Mouse (Mus musculus) embryonic fibroblast, embryonic 13.5 days (primary cell): ENCODE data around the gene Pdia2.

ENCODE experiments used
- CTCF ChIP-seq: IDR thresholded peaks from 2 replicates; pipeline ENCODE4 v1.5.1; 2011; ENCODE audit warnings: mild to moderate bottlenecking, control low read depth, low read length, moderate library complexity, borderline replicate concordance; ENCODE audit not compliant: insufficient read depth
- POLR2A ChIP-seq: IDR thresholded peaks from 2 replicates; pipeline ENCODE4 v1.6.1; 2011; ENCODE audit warnings: low read depth, mild to moderate bottlenecking, control low read depth, low read length, moderate library complexity

- TF ChIP-seq CTCF: no peak
- no peak for TF ChIP-seq POLR2A
Observed at GRCm38 (mm10) chr17:26178611-26179010, 20.3 kb downstream of the Pdia2 start.
